Mouse (Mus musculus): ENCODE measurements around the gene Hmg20b. TPM values are rescaled to one million over a fixed set of nuclear protein-coding genes. Genes with fewer than 3 reads are reported as not detected.

Gene Hmg20b
- total RNA-seq, 1 experiment = 43.5 TPM

DNA sequence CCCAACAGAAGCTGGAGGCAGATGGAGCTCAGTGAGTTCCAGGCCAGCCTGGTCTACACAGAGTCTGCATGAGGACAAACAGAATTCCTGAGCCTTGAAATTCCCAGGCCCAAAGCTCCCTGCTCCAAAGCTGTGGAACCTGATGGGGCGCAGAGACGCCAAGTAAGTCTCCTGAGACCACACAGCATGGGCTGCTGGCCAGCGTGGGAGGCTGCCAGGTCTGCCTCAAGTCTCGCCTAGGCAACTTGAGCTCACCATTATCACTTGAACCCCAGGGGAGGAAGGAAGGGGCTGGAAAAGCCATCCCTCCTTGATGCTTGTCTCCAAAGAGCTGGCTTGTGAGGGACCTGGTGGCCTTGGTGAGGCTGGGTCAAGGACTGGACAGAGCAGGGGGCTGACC is 20.3 kb downstream of the Hmg20b start:
- Histone ChIP-seq H3K9me3 (ENCODE audit: control insufficient read depth, insufficient read depth, low read depth, low read length) (no peaks in the 10 kb centered on the region), H3K4me3 (ENCODE audit: insufficient read depth in 1 of 2, low read depth in 1 of 2, low read length in 2 of 2, poor library complexity in 1 of 2, severe bottlenecking in 1 of 2) (no peak overlapping the region), H3K4me1 (ENCODE audit: control insufficient read depth in 2 of 2, insufficient read depth in 2 of 2, low read length in 2 of 2, poor library complexity in 1 of 2) (peaks cover 5 to 32% of the 10 kb centered on the region in 2 experiments; a peak in 3 of 4 replicates), H3K36me3 (ENCODE audit: control insufficient read depth, insufficient read depth, low read length, poor library complexity, severe bottlenecking) (peaks cover 23% of the 10 kb centered on the region), H3K27ac (ENCODE audit: insufficient read depth, low read depth, low read length, poor library complexity, severe bottlenecking) (no peak overlapping the region), H3K9ac (ENCODE audit: insufficient read depth, low read depth, low read length, poor library complexity, severe bottlenecking) (no peak overlapping the region)
- in situ Hi-C loops (cut with MboI; ENCODE audit: low sequenced_read_pairs in 2 of 2, unreplicated experiment in 2 of 2) = no loop called here
- DNase-seq (ENCODE audit: low read depth, low spot score) = no peak
- no peak for TF ChIP-seq MAFK (IDR thresholded peaks at IDR 0.05; ENCODE audit: insufficient read depth, low read depth, low read length)
- no peak for TF ChIP-seq ZNF384 (IDR thresholded peaks at IDR 0.05; ENCODE audit: low read depth, low read length)
- no peak for TF ChIP-seq CHD2 (IDR thresholded peaks at IDR 0.05; ENCODE audit: low read depth, low read length)
- no peak for TF ChIP-seq HCFC1 (IDR thresholded peaks at IDR 0.05; ENCODE audit: borderline replicate concordance, insufficient read depth, low read length)
- no peak for TF ChIP-seq ZC3H11A (IDR thresholded peaks at IDR 0.05; ENCODE audit: borderline replicate concordance, low read depth, low read length)

DNA sequence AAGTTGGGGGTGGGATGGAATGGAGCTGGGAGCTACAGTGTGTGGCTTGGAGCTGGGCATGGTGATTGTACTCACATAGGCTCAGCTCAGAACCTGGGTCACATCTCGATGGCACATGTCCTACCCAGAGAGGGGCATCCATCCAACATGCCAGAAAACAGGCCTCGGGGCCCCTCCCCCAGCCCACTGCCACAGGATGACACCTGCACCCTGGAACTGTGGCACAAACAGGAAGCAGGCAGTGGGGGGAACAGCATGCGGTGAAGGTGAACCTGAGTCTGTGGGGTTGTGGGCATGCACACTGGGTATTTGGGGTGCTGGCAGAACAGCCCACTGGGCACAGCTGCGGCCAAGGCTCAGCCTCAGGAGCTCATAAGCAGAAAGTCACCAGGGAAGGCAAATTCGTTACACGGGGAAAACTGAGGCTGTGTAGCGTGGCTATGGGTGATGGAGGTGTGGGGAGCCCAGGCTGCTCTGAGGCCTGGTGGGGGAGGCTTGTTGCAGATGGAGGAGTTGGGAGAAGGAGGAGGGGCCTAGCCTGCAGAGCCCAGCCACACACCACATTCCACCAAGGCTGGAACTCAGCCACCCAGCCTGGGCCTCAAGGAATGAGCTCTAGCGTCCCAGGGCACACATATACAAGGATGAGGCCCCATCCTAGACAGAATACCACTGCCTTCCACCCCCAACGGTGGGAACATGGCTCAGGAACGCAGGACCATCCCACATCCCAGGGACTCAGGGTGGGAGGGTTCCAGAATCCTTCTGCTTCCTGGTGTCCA is 20.9 kb downstream of the Hmg20b start:
- no peak overlapping the region for H3K27ac ChIP-seq (ENCODE audit: insufficient read depth, low read depth, low read length, poor library complexity, severe bottlenecking)
- no peak overlapping the region for H3K9ac ChIP-seq (ENCODE audit: insufficient read depth, low read depth, low read length, poor library complexity, severe bottlenecking)
- H3K9me3 ChIP-seq (ENCODE audit: control insufficient read depth, insufficient read depth, low read depth, low read length) = no peaks in the 10 kb centered on the region
- DNase-seq (ENCODE audit: low read depth, low spot score) = no peak
- H3K36me3 ChIP-seq (ENCODE audit: control insufficient read depth, insufficient read depth, low read length, poor library complexity, severe bottlenecking) = peaks cover 29% of the 10 kb centered on the region
- peaks cover 5 to 27% of the 10 kb centered on the region in 2 experiments; a peak in 3 of 4 replicates for H3K4me1 ChIP-seq (ENCODE audit: control insufficient read depth in 2 of 2, insufficient read depth in 2 of 2, low read length in 2 of 2, poor library complexity in 1 of 2)
- in situ Hi-C loops (cut with MboI; ENCODE audit: low sequenced_read_pairs in 2 of 2, unreplicated experiment in 2 of 2) = no loop called here
- TF ChIP-seq ZC3H11A (IDR thresholded peaks at IDR 0.05; ENCODE audit: borderline replicate concordance, low read depth, low read length) (no peak), ZNF384 (IDR thresholded peaks at IDR 0.05; ENCODE audit: low read depth, low read length) (no peak), HCFC1 (IDR thresholded peaks at IDR 0.05; ENCODE audit: borderline replicate concordance, insufficient read depth, low read length) (no peak)
- H3K4me3 ChIP-seq (ENCODE audit: insufficient read depth in 1 of 2, low read depth in 1 of 2, low read length in 2 of 2, poor library complexity in 1 of 2, severe bottlenecking in 1 of 2) = no peak overlapping the region

DNA sequence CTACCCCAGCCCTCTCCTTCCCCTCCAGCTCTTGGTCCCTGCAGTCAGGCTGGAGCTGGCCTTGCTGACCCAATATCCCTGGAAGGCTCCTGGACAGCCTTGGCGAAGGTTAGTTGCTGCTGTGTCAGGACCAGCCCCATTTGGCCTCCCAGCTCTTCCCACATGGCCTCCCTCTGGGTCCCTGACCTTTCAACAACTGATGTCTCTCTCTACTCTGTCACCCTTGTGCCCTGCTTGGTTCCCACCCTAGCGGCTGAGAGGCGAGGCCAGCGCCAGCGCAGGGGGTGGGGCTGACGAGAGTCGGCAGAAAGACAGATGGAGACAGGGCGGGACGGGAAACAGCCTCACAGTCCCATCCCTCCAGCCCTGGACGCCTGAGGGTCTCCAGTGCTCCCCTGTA is 21.9 kb downstream of the Hmg20b start, which contains the start of gene Tbxa2r:
Gene Tbxa2r, plus strand, starts transcription at position 346 of the 400 bp plus-strand sequence.
- Histone ChIP-seq H3K9me3 (ENCODE audit: control insufficient read depth, insufficient read depth, low read depth, low read length) (no peaks in the 10 kb centered on the region), H3K4me3 (ENCODE audit: insufficient read depth in 1 of 2, low read depth in 1 of 2, low read length in 2 of 2, poor library complexity in 1 of 2, severe bottlenecking in 1 of 2) (no peak within 1 kb of the TSS), H3K36me3 (ENCODE audit: control insufficient read depth, insufficient read depth, low read length, poor library complexity, severe bottlenecking) (peaks cover 39% of the 10 kb centered on the region), H3K4me1 (ENCODE audit: control insufficient read depth in 2 of 2, insufficient read depth in 2 of 2, low read length in 2 of 2, poor library complexity in 1 of 2) (peaks cover 5 to 27% of the 10 kb centered on the region in 2 experiments; a peak in 3 of 4 replicates), H3K27ac (ENCODE audit: insufficient read depth, low read depth, low read length, poor library complexity, severe bottlenecking) (no peak within 1 kb of the TSS), H3K9ac (ENCODE audit: insufficient read depth, low read depth, low read length, poor library complexity, severe bottlenecking) (no peak within 1 kb of the TSS)
- DNase-seq (ENCODE audit: low read depth, low spot score) = no peak
- in situ Hi-C loops (cut with MboI; ENCODE audit: low sequenced_read_pairs in 2 of 2, unreplicated experiment in 2 of 2) = no loop called here
- TF ChIP-seq ZC3H11A (IDR thresholded peaks at IDR 0.05; ENCODE audit: borderline replicate concordance, low read depth, low read length) (no peak), CHD2 (IDR thresholded peaks at IDR 0.05; ENCODE audit: low read depth, low read length) (no peak), HCFC1 (IDR thresholded peaks at IDR 0.05; ENCODE audit: borderline replicate concordance, insufficient read depth, low read length) (no peak), MAFK (IDR thresholded peaks at IDR 0.05; ENCODE audit: insufficient read depth, low read depth, low read length) (no peak), ZNF384 (IDR thresholded peaks at IDR 0.05; ENCODE audit: low read depth, low read length) (no peak)

- peaks cover 44% of the 10 kb centered on the region for H3K36me3 ChIP-seq (ENCODE audit: control insufficient read depth, insufficient read depth, low read length, poor library complexity, severe bottlenecking)
Observed at GRCm38 (mm10) chr10:81327959-81328358, 22.3 kb downstream of the Hmg20b start.

More at GRCm38 (mm10) chr10:81327959-81328358, 22.3 kb downstream of the Hmg20b start:
- peaks cover 5 to 27% of the 10 kb centered on the region in 2 experiments; a peak in 3 of 4 replicates for H3K4me1 ChIP-seq (ENCODE audit: control insufficient read depth in 2 of 2, insufficient read depth in 2 of 2, low read length in 2 of 2, poor library complexity in 1 of 2)
- no peak overlapping the region for H3K4me3 ChIP-seq (ENCODE audit: insufficient read depth in 1 of 2, low read depth in 1 of 2, low read length in 2 of 2, poor library complexity in 1 of 2, severe bottlenecking in 1 of 2)
- H3K9ac ChIP-seq (ENCODE audit: insufficient read depth, low read depth, low read length, poor library complexity, severe bottlenecking) = no peak overlapping the region
- in situ Hi-C loops (cut with MboI; ENCODE audit: low sequenced_read_pairs in 2 of 2, unreplicated experiment in 2 of 2) = no loop called here
- no peaks in the 10 kb centered on the region for H3K9me3 ChIP-seq (ENCODE audit: control insufficient read depth, insufficient read depth, low read depth, low read length)
- H3K27ac ChIP-seq (ENCODE audit: insufficient read depth, low read depth, low read length, poor library complexity, severe bottlenecking) = no peak overlapping the region
- DNase-seq (ENCODE audit: low read depth, low spot score) = no peak
- TF ChIP-seq ZNF384 (IDR thresholded peaks at IDR 0.05; ENCODE audit: low read depth, low read length) (no peak), ZC3H11A (IDR thresholded peaks at IDR 0.05; ENCODE audit: borderline replicate concordance, low read depth, low read length) (no peak), CHD2 (IDR thresholded peaks at IDR 0.05; ENCODE audit: low read depth, low read length) (no peak), MAFK (IDR thresholded peaks at IDR 0.05; ENCODE audit: insufficient read depth, low read depth, low read length) (no peak)
